Mouse (Mus musculus) urinary bladder, postnatal 0 days (tissue): ENCODE measurements around the gene Olfr223. TPM values are rescaled to one million over a fixed set of nuclear protein-coding genes. Genes with fewer than 3 reads are reported as not detected.

Source experiments
- polyA plus RNA-seq: library from polyadenylated mRNA; unstranded; fragments of >200 nt; fragmentation: Nextera tagmentation; extraction: Ambion mirVana; gene quantifications from 2 replicates; pipeline ENCODE4 v1.2.1, GENCODE M21; 2015

Olfr223 gene
- polyA plus RNA-seq, result not detected in 2 replicates

DNA sequence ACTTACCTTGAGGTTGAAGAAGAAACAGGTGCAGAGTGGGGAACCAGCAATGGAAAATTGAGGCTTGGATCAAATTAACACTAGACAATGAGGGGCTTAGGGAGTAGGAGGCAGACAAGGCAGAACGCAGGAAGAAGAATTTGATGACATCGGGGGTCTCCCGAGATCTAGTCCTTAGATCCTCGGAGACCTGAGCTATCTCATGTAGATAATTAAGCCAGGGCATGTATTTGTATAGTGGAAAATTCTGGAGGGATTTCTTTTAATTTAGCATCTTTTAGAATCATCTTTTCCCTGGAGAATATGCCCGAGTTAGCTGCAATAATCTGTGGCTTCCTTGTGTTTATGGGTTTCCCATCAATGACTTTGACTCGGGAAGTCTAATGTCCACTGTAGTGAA lies at the start of gene Olfr223:
Gene Olfr223 (minus strand): TSS at position 101 of the 400 bp plus-strand sequence.

DNA sequence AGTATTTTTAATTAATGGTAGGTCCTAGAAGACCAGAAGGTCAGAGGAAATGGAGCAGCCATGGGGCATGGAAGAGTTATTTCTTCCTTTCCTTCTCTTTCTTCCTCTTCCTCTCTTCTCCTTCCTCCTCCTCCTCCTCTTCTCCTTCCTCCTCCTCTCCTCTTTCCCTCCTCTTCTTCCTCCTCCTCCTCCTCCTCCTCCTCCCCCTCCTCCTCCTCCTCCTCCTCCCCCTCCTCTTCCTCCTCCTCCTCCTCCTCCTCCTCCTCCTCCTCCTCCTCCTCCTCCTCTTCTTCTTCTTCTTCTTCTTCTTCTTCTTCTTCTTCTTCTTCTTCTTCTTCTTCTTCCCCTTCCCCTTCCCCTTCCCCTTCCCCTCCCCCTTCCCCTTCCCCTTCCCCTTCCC lies 17.0 kb downstream of the Olfr223 start, which contains the start of gene Olfr222:
Gene Olfr222 (minus strand): TSS at position 101 of the 400 bp plus-strand sequence.

DNA sequence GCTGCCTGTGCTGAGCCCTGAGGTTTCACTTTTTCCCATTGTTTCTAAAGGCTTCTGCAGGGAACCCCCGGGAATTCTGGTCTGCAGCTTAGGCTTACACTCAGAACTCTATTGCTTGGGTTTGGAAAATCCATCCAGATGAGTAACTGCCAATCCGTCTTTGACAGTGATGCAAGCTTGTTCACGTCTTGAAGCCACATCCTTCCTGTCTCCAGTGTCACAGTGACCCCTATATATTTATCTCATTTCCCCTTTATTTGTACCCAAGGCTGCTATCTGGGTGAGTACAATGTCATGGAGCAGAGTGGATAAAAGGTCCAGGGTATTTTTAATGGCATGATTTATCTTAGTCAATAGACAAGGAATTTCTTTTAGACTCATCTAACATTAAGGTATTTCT lies 51.8 kb downstream of the Olfr223 start, which contains the start of gene Nlrp3:
Gene Nlrp3 (plus strand): TSS at position 245 of the 400 bp plus-strand sequence.

Other genes starting within 250 kb of the Olfr223 start
- 0.10 TPM in 1 of 2 replicates, not detected in the other for gene Prss38, start 217.6 kb downstream of the Olfr223 start, polyA plus RNA-seq
- 6.0 and 6.1 TPM in 2 replicates for gene Jmjd4, start 143.2 kb downstream of the Olfr223 start, polyA plus RNA-seq
- 62.6 and 71.1 TPM in 2 replicates for gene Snap47, start 142.1 kb downstream of the Olfr223 start, polyA plus RNA-seq
- 4.6 and 4.9 TPM in 2 replicates for gene Zfp867, start 120.8 kb downstream of the Olfr223 start, polyA plus RNA-seq
- 8.8 and 10.8 TPM in 2 replicates for gene Zkscan17, start 66.5 kb downstream of the Olfr223 start, polyA plus RNA-seq
- 0.22 and 0.47 TPM in 2 replicates for gene Nlrp3, start 51.7 kb downstream of the Olfr223 start, polyA plus RNA-seq
- not detected in 2 replicates for gene Olfr222, start 17.1 kb downstream of the Olfr223 start, polyA plus RNA-seq
- 51.5 and 59.3 TPM in 2 replicates for gene Mprip, start 68.0 kb upstream of the Olfr223 start, polyA plus RNA-seq
- 0.29 and 0.64 TPM in 2 replicates for gene Pld6, start 194.4 kb upstream of the Olfr223 start, polyA plus RNA-seq
- gene Flcn, start 216.7 kb upstream of the Olfr223 start, polyA plus RNA-seq, result 15.5 and 19.9 TPM in 2 replicates
- 20.3 and 23.0 TPM in 2 replicates for gene Nt5m, start 246.2 kb upstream of the Olfr223 start, polyA plus RNA-seq
- 108 and 116 TPM in 2 replicates for gene Cops3, start 246.5 kb upstream of the Olfr223 start, polyA plus RNA-seq